ENCODE assay signal across 10 mouse cellular contexts in genomic region chr9:65152711-65153330, GRCm38 (mm10). TPM values are rescaled to one million over a fixed set of nuclear protein-coding genes. Genes with fewer than 3 reads are reported as not detected.
DNase-seq lines count a peak whose midpoint lies in the region; ATAC-seq and TF ChIP-seq lines count a peak whose summit lies in the region.
"Had no signal": no experiment of that assay in that cellular context is flagged by ENCODE, and none has a peak within 500 bp of the region (broad histone marks: within the 10 kb centered on the region; RNA-seq: fewer than 3 reads in every experiment).

No protein-coding gene starts in this region.

- no peak for DNase-seq in layer of hippocampus, adult 2 months (ENCODE audit: low spot score in 2 of 2)
- no peak for DNase-seq in layer of hippocampus, adult 11-12 months (ENCODE audit: low spot score)
- no peak for DNase-seq in left cerebral cortex, adult 11 months (ENCODE audit: low spot score)
- DNase-seq in embryo, embryonic 10.5 days (ENCODE audit: low spot score) = no peak
- no peak for DNase-seq in urinary bladder, postnatal 36 days (ENCODE audit: low spot score in 2 of 2)
- DNase-seq: thymus, adult 2 months had no signal

- H3K27ac ChIP-seq in layer of hippocampus, adult 2 months = peak overlapping the region; percentile 81
- peak overlapping the region; percentile 95 for H3K27ac ChIP-seq in forebrain, embryonic 12.5 days
- H3K27ac ChIP-seq in intestine, embryonic 16.5 days (ENCODE audit: low read length) = peak overlapping the region; percentile 57
- peak overlapping the region; percentile 93 for H3K27ac ChIP-seq in neural tube, embryonic 13.5 days (replicated peaks)
- H3K27ac ChIP-seq: liver, embryonic 12.5 days had no signal

- TF ChIP-seq CTCF in layer of hippocampus, adult 2 months (conservative IDR thresholded peaks at IDR 0.05) = no peak

- H3K4me1 ChIP-seq in forebrain, embryonic 12.5 days = peaks cover 92% of the 10 kb centered on the region
- H3K4me1 ChIP-seq in intestine, embryonic 16.5 days (ENCODE audit: control insufficient read depth, insufficient read depth, low read length) = peaks cover 14% of the 10 kb centered on the region
- H3K4me1 ChIP-seq in neural tube, embryonic 13.5 days (replicated peaks) = peaks cover 73% of the 10 kb centered on the region

- no peaks in the 10 kb centered on the region for H3K27me3 ChIP-seq in forebrain, embryonic 12.5 days
- H3K27me3 ChIP-seq in intestine, embryonic 16.5 days (replicated peaks; ENCODE audit: control insufficient read depth, insufficient read depth, low read length) = no peaks in the 10 kb centered on the region
- H3K27me3 ChIP-seq in neural tube, embryonic 13.5 days = no peaks in the 10 kb centered on the region

- no peak overlapping the region for H3K4me3 ChIP-seq in layer of hippocampus, adult 2 months
- H3K4me3 ChIP-seq in forebrain, embryonic 12.5 days (replicated peaks) = no peak overlapping the region
- H3K4me3 ChIP-seq in intestine, embryonic 16.5 days (ENCODE audit: low read length) = no peak overlapping the region
- H3K4me3 ChIP-seq in neural tube, embryonic 13.5 days = no peak overlapping the region
- H3K4me3 ChIP-seq: liver, embryonic 12.5 days had no signal

- H3K9me3 ChIP-seq in forebrain, embryonic 12.5 days = no peaks in the 10 kb centered on the region
- no peaks in the 10 kb centered on the region for H3K9me3 ChIP-seq in intestine, embryonic 16.5 days (ENCODE audit: control insufficient read depth, low read length)
- H3K9me3 ChIP-seq in neural tube, embryonic 13.5 days = no peaks in the 10 kb centered on the region
- H3K9me3 ChIP-seq: liver, embryonic 12.5 days had no signal

- 14% methylated on average over 6 of the region's 6 CpGs for WGBS in forebrain, embryonic 12.5 days
- WGBS in intestine, embryonic 16.5 days = 53% methylated on average over 6 of the region's 6 CpGs
- WGBS in neural tube, embryonic 13.5 days = 14% methylated on average over 6 of the region's 6 CpGs

- H3K36me3 ChIP-seq in forebrain, embryonic 12.5 days (replicated peaks) = peaks cover 56% of the 10 kb centered on the region
- H3K36me3 ChIP-seq in intestine, embryonic 16.5 days (ENCODE audit: control insufficient read depth, insufficient read depth, low read length) = no peaks in the 10 kb centered on the region
- peaks cover 51% of the 10 kb centered on the region for H3K36me3 ChIP-seq in neural tube, embryonic 13.5 days
- H3K36me3 ChIP-seq: liver, embryonic 12.5 days had no signal

- ATAC-seq in forebrain, embryonic 12.5 days (ENCODE audit: low FRiP score) = peak; percentile 63
- peak; percentile 31 for ATAC-seq in intestine, embryonic 16.5 days
- ATAC-seq in neural tube, embryonic 13.5 days (ENCODE audit: low read depth) = peak; percentile 42
- ATAC-seq: liver, embryonic 12.5 days had no signal

- H3K9ac ChIP-seq in forebrain, embryonic 12.5 days = peak overlapping the region; percentile 44
- 0 out of 2 replicates have a peak overlapping the region, but pooled peaks have one; percentile 4 for H3K9ac ChIP-seq in intestine, embryonic 16.5 days (ENCODE audit: low read depth, low read length)
- peak overlapping the region; percentile 58 for H3K9ac ChIP-seq in neural tube, embryonic 13.5 days
- H3K9ac ChIP-seq: liver, embryonic 12.5 days had no signal

- peak overlapping the region; percentile 39 for H3K4me2 ChIP-seq in forebrain, embryonic 12.5 days
- H3K4me2 ChIP-seq in intestine, embryonic 16.5 days (ENCODE audit: low read depth, low read length) = no peak overlapping the region
- peak overlapping the region; percentile 16 for H3K4me2 ChIP-seq in neural tube, embryonic 13.5 days
- H3K4me2 ChIP-seq: liver, embryonic 12.5 days had no signal

RNA-seq across cellular contexts. Expression of gene Igdcc3, which starts 11.8 kb away (rescaled TPM):
- total RNA-seq in layer of hippocampus, adult 2 months (2021) = 1 to 10 TPM; 3.5 to 4.9 TPM
- 40.0 and 40.8 TPM in 2 replicates for polyA plus RNA-seq in forebrain, embryonic 12.5 days (2016; fragmentation: Nextera tagmentation; extraction: Ambion mirVana)
- 0.12 and 0.60 TPM in 2 replicates for polyA plus RNA-seq in intestine, embryonic 16.5 days (2015; fragmentation: Nextera tagmentation; extraction: Ambion mirVana)
- 12.3 and 12.9 TPM in 2 replicates for polyA plus RNA-seq in neural tube, embryonic 13.5 days (2015; fragmentation: Nextera tagmentation; extraction: Ambion mirVana)

RNA-seq across cellular contexts. Expression of gene Parp16, which starts 42.3 kb away (rescaled TPM):
- 1 to 10 TPM; 5.0 to 5.1 TPM for total RNA-seq in layer of hippocampus, adult 2 months (2021)
- 5.7 and 5.9 TPM in 2 replicates for polyA plus RNA-seq in forebrain, embryonic 12.5 days (2016; fragmentation: Nextera tagmentation; extraction: Ambion mirVana)
- polyA plus RNA-seq in intestine, embryonic 16.5 days (2015; fragmentation: Nextera tagmentation; extraction: Ambion mirVana) = 10.8 and 11.0 TPM in 2 replicates
- 5.4 and 6.8 TPM in 2 replicates for polyA plus RNA-seq in neural tube, embryonic 13.5 days (2015; fragmentation: Nextera tagmentation; extraction: Ambion mirVana)

RNA-seq across cellular contexts. Expression of gene Igdcc4, which starts 51.5 kb away (rescaled TPM):
- 10 to 100 TPM; 34.7 to 38.8 TPM for total RNA-seq in layer of hippocampus, adult 2 months (2021)
- polyA plus RNA-seq in forebrain, embryonic 12.5 days (2016; fragmentation: Nextera tagmentation; extraction: Ambion mirVana) = 14.1 and 14.4 TPM in 2 replicates
- 13.0 and 14.5 TPM in 2 replicates for polyA plus RNA-seq in intestine, embryonic 16.5 days (2015; fragmentation: Nextera tagmentation; extraction: Ambion mirVana)
- polyA plus RNA-seq in neural tube, embryonic 13.5 days (2015; fragmentation: Nextera tagmentation; extraction: Ambion mirVana) = 8.9 and 10.3 TPM in 2 replicates

Comparison
In these comparisons a context has a peak if more than half of its experiments do, and no peak if none do; other contexts are left out.
1. H3K9ac ChIP-seq: peak in every context shown above with its lines; median percentile 58 in neural tube, embryonic 13.5 days; 44 in forebrain, embryonic 12.5 days; 4 in intestine, embryonic 16.5 days.